Mouse (Mus musculus): ENCODE results near the gene Tmem243.
"Not testable (repeated sequence)": the region's sequence is repeated elsewhere in the genome, so short reads cannot be mapped to it uniquely, and the experiment has no call there.

Gene Tmem243

GRCm38 (mm10) chr5:9107296-9108089 is 7.0 kb downstream of the Tmem243 start:
- DNase-seq, result no peak

- DNase-seq, result no peak
These were observed 8.0 kb downstream of the Tmem243 start for GRCm38 (mm10) chr5:9108490-9108889.

- DNase-seq, result no peak
These were observed 9.1 kb downstream of the Tmem243 start for GRCm38 (mm10) chr5:9109582-9109981.

GRCm38 (mm10) chr5:9111285-9111684 is 10.8 kb downstream of the Tmem243 start:
- no peak for DNase-seq

GRCm38 (mm10) chr5:9111759-9112158 is 11.3 kb downstream of the Tmem243 start:
- DNase-seq, result peak; percentile 72 to 80

GRCm38 (mm10) chr5:9114162-9114561 is 13.7 kb downstream of the Tmem243 start:
- peak; percentile 24 to 58 for DNase-seq

- DNase-seq, result no peak
These were observed 23.7 kb downstream of the Tmem243 start for GRCm38 (mm10) chr5:9124134-9124533.

- DNase-seq, result no peak
These were observed 28.1 kb downstream of the Tmem243 start for GRCm38 (mm10) chr5:9128566-9128965.

- DNase-seq, result peak; percentile 25 to 58
These were observed 31.3 kb downstream of the Tmem243 start for GRCm38 (mm10) chr5:9131786-9132185.

GRCm38 (mm10) chr5:9135588-9135987 is 35.1 kb downstream of the Tmem243 start:
- DNase-seq, result no peak

GRCm38 (mm10) chr5:9140724-9141123 is 40.3 kb downstream of the Tmem243 start:
- DNase-seq, result no peak

GRCm38 (mm10) chr5:9142376-9142775 is 41.9 kb downstream of the Tmem243 start:
- no peak for DNase-seq

GRCm38 (mm10) chr5:9149273-9149850 is 48.9 kb downstream of the Tmem243 start:
- DNase-seq, result no peak

- DNase-seq, result no peak
These were observed 56.3 kb downstream of the Tmem243 start for GRCm38 (mm10) chr5:9156746-9157145.

GRCm38 (mm10) chr5:9157336-9157735 is 56.9 kb downstream of the Tmem243 start:
- DNase-seq, result no peak

GRCm38 (mm10) chr5:9160831-9161455 is 60.5 kb downstream of the Tmem243 start:
- peak in 1 of 2 experiments; percentile 81 for DNase-seq

GRCm38 (mm10) chr5:9161456-9162041 is 61.1 kb downstream of the Tmem243 start, which contains the start of gene Dmtf1:
Gene Dmtf1 (minus strand): TSS chr5:9161776.
- DNase-seq, result peak; percentile 92 to 94

- peak in 1 of 2 experiments; percentile 32 for DNase-seq
These were observed 61.6 kb downstream of the Tmem243 start for GRCm38 (mm10) chr5:9162088-9162487.

- no peak for DNase-seq
These were observed 62.9 kb downstream of the Tmem243 start for GRCm38 (mm10) chr5:9163411-9163810.

- DNase-seq, result not testable (repeated sequence)
These were observed 64.7 kb downstream of the Tmem243 start for GRCm38 (mm10) chr5:9165151-9165550.

GRCm38 (mm10) chr5:9166366-9166765 is 65.9 kb downstream of the Tmem243 start:
- DNase-seq, result no peak

- not testable (repeated sequence) for DNase-seq
These were observed 69.0 kb downstream of the Tmem243 start for GRCm38 (mm10) chr5:9169328-9170005.

- no peak for DNase-seq
These were observed 72.8 kb downstream of the Tmem243 start for GRCm38 (mm10) chr5:9173295-9173694.

All from cerebellum, postnatal 14 days (tissue).